Mouse (Mus musculus) midbrain, postnatal 0 days (tissue): ENCODE measurements at regions not wholly inside any gene's neighbourhood (a gene's known extent, or its start where the extent isn't known, plus 50 kb on each side); places are given as distances from the start of the nearest gene placed in this dataset.

Experiments used
- ATAC-seq: fragments of 200-750 bp; cut with Nextera tagmentation; 2 replicates; pipeline ENCODE4 v1.8.0; 2017; ENCODE audit warnings: moderate number of reproducible peaks, mild to moderate bottlenecking, moderate TSS enrichment, moderate library complexity; ENCODE audit not compliant: low FRiP score
- DNase-seq: peaks from one replicate; pipeline ENCODE4 v3.0.0-alpha.2; 2015; ENCODE audit warnings: low spot score
- H3K27ac ChIP-seq: fragments of 300-500 bp; sonication (generic); 2 replicates; pipeline ENCODE4 v1.5.1; 2014; ENCODE audit warnings: low read depth, mild to moderate bottlenecking, low read length, mixed read lengths
- H3K27me3 ChIP-seq: fragments of 300-500 bp; sonication (generic); 2 replicates; pipeline ENCODE4 v1.6.1; 2014; ENCODE audit warnings: low read length, control low read depth, mixed read lengths; ENCODE audit not compliant: insufficient read depth
- H3K36me3 ChIP-seq: fragments of 300-500 bp; sonication (generic); 2 replicates; pipeline ENCODE4 v1.6.1; 2014; ENCODE audit warnings: low read length, control low read depth, mixed read lengths; ENCODE audit not compliant: insufficient read depth
- H3K4me1 ChIP-seq: fragments of 300-500 bp; sonication (generic); 2 replicates; pipeline ENCODE4 v1.6.1; 2014; ENCODE audit warnings: mild to moderate bottlenecking, control low read depth, antibody characterized with exemption, low read length, mixed read lengths; ENCODE audit not compliant: insufficient read depth
- H3K4me2 ChIP-seq: fragments of 300-500 bp; sonication (generic); 2 replicates; pipeline ENCODE4 v1.6.1; 2014; ENCODE audit warnings: low read depth, mild to moderate bottlenecking, low read length, mixed read lengths; ENCODE audit not compliant: poor library complexity, severe bottlenecking
- H3K4me3 ChIP-seq: fragments of 300-500 bp; sonication (generic); 2 replicates; pipeline ENCODE4 v1.5.1; 2014; ENCODE audit warnings: low read depth, mild to moderate bottlenecking, low read length, moderate library complexity
- H3K9ac ChIP-seq: fragments of 300-500 bp; sonication (generic); replicated peaks from 2 replicates; pipeline ENCODE4 v1.6.1; 2014; ENCODE audit warnings: mild to moderate bottlenecking, low read length, moderate library complexity, mixed read lengths; ENCODE audit not compliant: poor library complexity, severe bottlenecking
- H3K9me3 ChIP-seq: fragments of 300-500 bp; sonication (generic); 2 replicates; pipeline ENCODE4 v1.6.1; 2016; ENCODE audit warnings: low read length, control low read depth
- CTCF ChIP-seq: IDR thresholded peaks from 2 replicates; pipeline ENCODE4 v1.5.1; 2016; ENCODE audit warnings: antibody characterized with exemption, mild to moderate bottlenecking
- WGBS: fragments of 180-500 bp; shearing (Covaris S2); extraction: QIAGEN DNeasy Blood & Tissue Kit; methylation state at CpG from one replicate; pipeline ENCODE4 v1.1.7; 2014; 5-methylcytosine and 5-hydroxymethylcytosine counted together

DNA sequence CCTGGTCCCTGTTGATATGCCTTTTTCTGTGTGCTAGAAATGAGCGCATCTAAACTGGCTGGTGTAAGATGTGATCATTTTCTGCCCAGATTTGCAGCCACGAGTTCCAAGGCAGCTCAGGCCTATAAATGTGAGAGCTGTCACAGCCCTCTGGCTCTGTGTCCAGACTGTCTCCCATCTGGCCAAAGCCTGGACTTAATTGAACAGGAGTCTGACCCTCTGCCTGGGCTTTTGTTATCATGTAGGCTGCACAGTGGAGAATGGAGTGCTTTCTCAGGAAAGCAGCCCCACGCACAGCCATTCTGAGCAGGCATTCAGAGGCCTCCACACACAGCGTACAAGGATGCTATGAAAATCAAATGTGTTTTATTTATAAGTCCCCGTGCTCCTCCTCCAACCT is 141.9 kb upstream of the Tbc1d5 start:
- Histone ChIP-seq H3K9me3 (no peaks in the 10 kb centered on the region), H3K4me1 (no peaks in the 10 kb centered on the region), H3K4me2 (no peak overlapping the region), H3K36me3 (no peaks in the 10 kb centered on the region), H3K9ac (no peak overlapping the region), H3K27me3 (no peaks in the 10 kb centered on the region), H3K4me3 (no peak overlapping the region), H3K27ac (no peak overlapping the region)
- 59% methylated on average over 5 of the region's 5 CpGs for WGBS
- ATAC-seq: no peak
- peak; percentile 50 for DNase-seq
- no peak for TF ChIP-seq CTCF

GRCm38 (mm10) chr17:51304964-51305363 is 125.8 kb upstream of the Tbc1d5 start:
- Histone ChIP-seq H3K27ac (no peak overlapping the region), H3K36me3 (no peaks in the 10 kb centered on the region), H3K4me1 (no peaks in the 10 kb centered on the region), H3K4me2 (0 out of 2 replicates have a peak overlapping the region, but pooled peaks have one; percentile 4), H3K9me3 (no peaks in the 10 kb centered on the region), H3K9ac (no peak overlapping the region), H3K4me3 (no peak overlapping the region), H3K27me3 (no peaks in the 10 kb centered on the region)
- TF ChIP-seq CTCF: no peak
- 51% methylated on average over 14 of the region's 14 CpGs for WGBS
- DNase-seq (no peak), ATAC-seq (no peak)

- Histone ChIP-seq H3K4me2 (no peak overlapping the region), H3K27me3 (no peaks in the 10 kb centered on the region), H3K36me3 (no peaks in the 10 kb centered on the region), H3K4me1 (no peaks in the 10 kb centered on the region), H3K27ac (no peak overlapping the region), H3K9ac (no peak overlapping the region), H3K9me3 (no peaks in the 10 kb centered on the region), H3K4me3 (no peak overlapping the region)
- ATAC-seq (no peak), DNase-seq (no peak)
- 88% methylated on average over 1 of the region's 1 CpGs for WGBS
- no peak for TF ChIP-seq CTCF
These were observed 111.6 kb upstream of the Tbc1d5 start for GRCm38 (mm10) chr17:51290741-51291140.

DNA sequence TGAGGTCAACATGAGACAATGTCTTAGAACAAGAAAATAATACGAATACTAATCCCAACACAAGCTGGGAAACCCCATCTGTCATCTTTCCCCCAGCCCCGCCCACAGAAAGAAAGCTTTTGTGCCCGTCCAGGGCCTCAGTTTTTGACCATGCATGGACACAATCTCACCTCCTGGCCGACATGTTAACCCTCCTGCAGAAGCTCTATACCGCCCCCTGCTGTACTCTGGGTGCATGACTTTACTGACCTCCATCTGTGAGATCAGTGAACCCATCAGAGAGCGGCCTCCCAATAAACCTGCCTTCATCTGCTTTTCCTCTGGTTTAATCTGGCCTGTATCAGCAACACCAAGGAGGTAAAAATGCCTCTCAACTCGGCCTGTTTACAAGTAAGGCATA is 109.6 kb upstream of the Tbc1d5 start:
- WGBS: 77% methylated on average over 7 of the region's 7 CpGs

DNA sequence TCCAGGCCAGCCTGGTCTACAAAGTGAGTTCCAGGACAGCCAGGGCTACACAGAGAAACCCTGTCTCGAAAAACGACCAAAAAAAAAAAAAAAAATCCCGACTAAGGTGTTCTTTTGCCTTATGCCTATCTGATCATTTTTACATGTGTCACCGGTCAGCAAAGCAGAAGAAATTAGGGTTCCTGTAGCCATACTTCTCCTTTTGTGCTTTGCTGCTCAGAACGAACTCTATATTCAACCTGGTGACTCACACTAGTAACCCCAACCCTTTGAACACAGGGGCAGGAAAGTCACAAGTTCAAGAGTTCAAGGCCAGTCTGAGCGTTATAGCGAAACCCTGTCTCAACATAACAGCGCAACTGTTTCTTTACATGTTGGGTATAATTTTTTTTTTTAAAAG is 108.7 kb upstream of the Tbc1d5 start:
- Histone ChIP-seq H3K4me2 (no peak overlapping the region), H3K36me3 (no peaks in the 10 kb centered on the region), H3K9me3 (no peaks in the 10 kb centered on the region), H3K4me3 (no peak overlapping the region), H3K27me3 (no peaks in the 10 kb centered on the region), H3K27ac (no peak overlapping the region), H3K9ac (no peak overlapping the region), H3K4me1 (no peaks in the 10 kb centered on the region)
- TF ChIP-seq CTCF: no peak
- ATAC-seq (no peak), DNase-seq (no peak)
- 88% methylated on average over 8 of the region's 8 CpGs for WGBS

More for the DNA sequence above, 109.6 kb upstream of the Tbc1d5 start:
- Histone ChIP-seq H3K4me2 (no peak overlapping the region), H3K9ac (no peak overlapping the region), H3K27me3 (no peaks in the 10 kb centered on the region), H3K9me3 (no peaks in the 10 kb centered on the region), H3K36me3 (no peaks in the 10 kb centered on the region), H3K4me1 (no peaks in the 10 kb centered on the region), H3K27ac (no peak overlapping the region), H3K4me3 (no peak overlapping the region)
- DNase-seq (no peak), ATAC-seq (no peak)
- peak; percentile 34 for TF ChIP-seq CTCF

DNA sequence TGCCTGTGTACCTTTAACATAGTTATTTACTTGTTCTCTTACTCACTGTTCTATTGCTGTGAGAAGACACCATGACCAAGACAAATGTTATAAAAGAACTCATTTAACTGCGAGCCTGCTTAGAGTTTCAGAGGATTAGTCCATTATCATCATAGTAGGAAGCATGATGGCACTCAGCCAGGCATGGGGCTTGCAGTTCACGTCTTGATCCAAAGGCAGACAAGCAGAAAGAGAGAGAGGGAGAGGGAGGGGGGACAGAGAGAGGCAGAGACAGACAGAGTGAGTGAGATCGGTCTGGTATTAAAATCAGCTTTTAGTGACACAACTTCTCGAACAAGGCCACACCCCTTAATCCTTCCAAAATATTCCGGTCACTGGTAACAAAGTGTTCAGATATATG is 106.2 kb upstream of the Tbc1d5 start:
- peak; percentile 37 for DNase-seq

More for the DNA sequence above, 106.2 kb upstream of the Tbc1d5 start:
- no peak overlapping the region for H3K4me3 ChIP-seq
- no peaks in the 10 kb centered on the region for H3K27me3 ChIP-seq
- H3K27ac ChIP-seq: no peak overlapping the region
- TF ChIP-seq CTCF: no peak
- no peaks in the 10 kb centered on the region for H3K36me3 ChIP-seq
- WGBS: 46% methylated on average over 5 of the region's 5 CpGs
- no peaks in the 10 kb centered on the region for H3K4me1 ChIP-seq
- no peak overlapping the region for H3K9ac ChIP-seq
- no peak overlapping the region for H3K4me2 ChIP-seq
- no peak for ATAC-seq
- no peaks in the 10 kb centered on the region for H3K9me3 ChIP-seq
